Mouse (Mus musculus) embryonic fibroblast, embryonic 13.5 days (primary cell): ENCODE measurements around the gene Rala.

ENCODE experiments used
- CTCF ChIP-seq: IDR thresholded peaks from 2 replicates; pipeline ENCODE4 v1.5.1; 2011; ENCODE audit warnings: mild to moderate bottlenecking, control low read depth, low read length, moderate library complexity, borderline replicate concordance; ENCODE audit not compliant: insufficient read depth
- POLR2A ChIP-seq: IDR thresholded peaks from 2 replicates; pipeline ENCODE4 v1.6.1; 2011; ENCODE audit warnings: low read depth, mild to moderate bottlenecking, control low read depth, low read length, moderate library complexity

DNA sequence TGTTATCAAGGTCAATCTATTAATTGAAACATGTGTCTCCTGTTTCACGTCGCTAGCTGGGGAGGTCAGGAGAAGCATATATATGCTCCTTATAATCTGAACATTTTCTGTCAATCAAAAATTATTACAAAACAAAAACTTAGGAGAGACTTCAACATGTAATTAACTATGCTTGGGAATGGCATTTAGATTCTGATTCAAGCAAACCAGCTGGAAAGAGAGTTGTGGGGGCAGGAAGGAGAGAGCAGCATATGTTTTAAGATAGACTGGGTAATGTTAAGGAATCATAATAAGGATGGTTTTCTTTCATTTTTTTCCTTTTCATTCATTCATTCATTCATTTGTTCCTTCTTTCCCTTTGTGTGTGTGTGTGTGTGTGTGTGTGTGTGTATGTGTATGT, 77.3 kb downstream of the Rala start:
- TF ChIP-seq POLR2A (no peak), CTCF (no peak)
